Mouse (Mus musculus): ENCODE results near the gene Phf14.
"Not testable (repeated sequence)": the region's sequence is repeated elsewhere in the genome, so short reads cannot be mapped to it uniquely, and the experiment has no call there.

DNA sequence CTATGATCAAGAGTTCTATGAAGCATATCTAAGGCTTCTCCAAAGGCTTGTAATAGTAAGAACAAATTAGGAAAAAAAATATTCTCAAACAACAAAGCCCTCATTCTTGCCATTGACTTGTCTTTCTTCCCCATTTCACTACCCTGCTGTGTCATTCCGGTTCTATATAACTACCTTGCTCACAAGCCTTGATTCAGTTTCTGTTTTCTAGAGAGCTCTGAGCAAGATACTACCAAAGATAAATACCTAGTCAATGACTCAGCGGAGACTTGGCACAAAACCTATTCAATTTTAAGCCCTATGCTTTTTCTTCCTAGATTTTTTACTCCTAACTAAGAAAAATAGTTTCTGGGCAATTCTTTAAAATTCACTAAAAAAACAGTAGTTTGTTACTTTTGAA lies 32.2 kb upstream of the Phf14 start:
- not testable (repeated sequence) for TF ChIP-seq ZNF384 (IDR thresholded peaks at IDR 0.05; ENCODE audit: low read depth, low read length); MAFK (IDR thresholded peaks at IDR 0.05; ENCODE audit: insufficient read depth, low read depth, low read length)
